Mouse (Mus musculus): ENCODE data around the gene Tnfsfm13. TPM values are rescaled to one million over a fixed set of nuclear protein-coding genes. Genes with fewer than 3 reads are reported as not detected.
A peak's percentile ranks its signal among the peaks of the same experiment; 100 is the strongest.

Gene Tnfsfm13
- polyA plus RNA-seq, 2 experiments from 2014 or later, result not detected

DNA sequence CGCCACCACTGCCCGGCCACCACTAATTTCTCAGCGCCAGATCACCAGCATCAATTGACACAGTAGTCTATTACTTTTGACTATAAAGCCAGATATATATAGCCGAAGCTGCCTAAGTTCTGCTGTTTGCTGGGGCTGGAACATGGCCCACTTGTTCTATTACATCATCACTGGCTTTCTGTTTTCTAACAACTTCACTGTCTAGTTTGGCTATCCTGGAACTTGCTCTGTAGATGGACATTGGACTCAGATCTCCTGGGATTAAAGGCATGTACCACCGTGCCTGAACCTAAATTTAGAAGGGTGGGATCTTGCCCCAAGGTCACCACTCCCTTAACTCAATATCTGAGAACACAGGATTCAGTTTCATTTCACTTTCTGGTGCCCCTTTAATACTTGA lies 50.0 kb downstream of the Tnfsfm13 start:
- no peak for ATAC-seq

DNA sequence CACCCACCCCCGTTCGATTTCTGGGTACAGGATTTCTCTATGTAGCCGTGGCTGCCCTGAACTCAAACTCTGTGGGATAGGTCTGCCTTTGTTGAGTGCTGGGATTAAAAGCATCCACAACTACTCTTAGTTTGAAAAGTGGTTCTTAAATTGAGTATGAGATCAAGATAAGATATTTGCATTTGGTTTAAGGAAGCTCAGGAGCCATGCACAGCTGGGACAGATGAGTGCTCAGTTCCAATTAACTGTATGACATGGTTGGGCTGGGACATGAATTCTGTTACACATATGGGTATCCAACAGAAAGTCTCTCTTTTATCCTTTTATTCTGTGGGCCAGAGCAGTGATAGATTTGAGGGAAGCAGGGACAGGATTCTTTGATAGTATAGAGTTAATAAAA lies 60.4 kb downstream of the Tnfsfm13 start:
- no peak for ATAC-seq

DNA sequence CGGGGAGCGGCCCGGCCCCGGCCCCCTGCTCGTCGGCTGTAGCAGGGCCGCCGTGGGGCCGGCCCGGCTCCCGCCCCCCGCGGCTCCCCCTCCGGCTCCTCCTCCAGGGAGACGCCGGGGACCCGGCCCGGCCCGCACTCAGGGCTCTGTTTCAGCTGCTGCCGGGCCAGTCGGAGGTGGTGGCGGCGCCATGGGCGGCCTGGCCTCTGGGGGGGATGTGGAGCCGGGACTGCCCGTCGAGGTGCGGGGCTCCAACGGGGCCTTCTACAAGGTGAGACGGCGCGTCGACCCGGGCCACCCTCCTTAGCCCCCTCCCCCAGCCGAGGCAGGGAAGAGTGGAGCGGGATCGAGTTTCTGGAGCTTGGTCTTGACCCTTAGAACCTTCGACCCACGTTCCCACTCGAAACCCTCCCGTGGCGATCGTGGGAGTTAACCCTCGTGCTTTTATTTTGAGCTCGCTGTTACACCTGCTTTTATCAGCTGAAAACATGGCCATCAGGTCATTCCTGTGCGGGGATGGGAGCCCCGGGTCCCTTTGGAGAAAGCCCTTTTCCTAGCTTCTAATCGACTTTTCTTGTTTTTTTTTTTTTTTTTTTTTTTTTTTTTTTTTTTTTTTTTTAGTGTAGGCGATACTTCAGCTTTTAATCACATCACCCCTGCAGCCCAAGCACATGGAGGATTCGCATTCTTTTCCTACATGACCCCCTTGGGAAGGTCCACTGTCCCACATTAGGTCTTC lies 62.6 kb downstream of the Tnfsfm13 start:
- peak; percentile 28 for ATAC-seq

Other genes with a start within 250 kb of the Tnfsfm13 start
- gene Dnah2, start 147.0 kb downstream of the Tnfsfm13 start, polyA plus RNA-seq (2017; shearing (Covaris generic)), result under 1 TPM in 1 of 2 experiments, not detected in 1; 0.19 TPM
- gene Efnb3, start 135.9 kb downstream of the Tnfsfm13 start, polyA plus RNA-seq (2017; shearing (Covaris generic)), result under 1 TPM in 1 of 2 experiments, not detected in 1; 0.17 TPM
- 10 to 100 TPM; 25.6 to 27.6 TPM for gene Wrap53, start 115.8 kb downstream of the Tnfsfm13 start, polyA plus RNA-seq (2017; shearing (Covaris generic))
- gene Trp53, start 115.7 kb downstream of the Tnfsfm13 start, polyA plus RNA-seq (2017; shearing (Covaris generic)), result 100 to 1,000 TPM; 231 to 302 TPM
- gene Atp1b2, start 90.2 kb downstream of the Tnfsfm13 start, polyA plus RNA-seq (2017; shearing (Covaris generic)), result under 1 TPM in 1 of 2 experiments, not detected in 1; 0.46 TPM
- gene Shbg, start 78.2 kb downstream of the Tnfsfm13 start, polyA plus RNA-seq (2017; shearing (Covaris generic)), result not detected
- not detected for gene Sat2, start 74.1 kb downstream of the Tnfsfm13 start, polyA plus RNA-seq (2017; shearing (Covaris generic))
- gene Fxr2, start 63.1 kb downstream of the Tnfsfm13 start, polyA plus RNA-seq (2017; shearing (Covaris generic)), result 1 to 10 TPM; 6.5 to 7.1 TPM
- not detected for gene Sox15, start 40.8 kb downstream of the Tnfsfm13 start, polyA plus RNA-seq (2017; shearing (Covaris generic))
- gene Mpdu1, start 33.5 kb downstream of the Tnfsfm13 start, polyA plus RNA-seq (2017; shearing (Covaris generic)), result 10 to 100 TPM; 41.3 to 59.7 TPM
- 1 to 10 TPM; 3.3 to 5.3 TPM for gene Cd68, start 29.9 kb downstream of the Tnfsfm13 start, polyA plus RNA-seq (2017; shearing (Covaris generic))
- gene Eif4a1, start 23.7 kb downstream of the Tnfsfm13 start, polyA plus RNA-seq (2017; shearing (Covaris generic)), result 100 to 1,000 TPM; 202 to 297 TPM
- 10 to 100 TPM; 32.7 to 33.0 TPM for gene Senp3, start 14.0 kb downstream of the Tnfsfm13 start, polyA plus RNA-seq (2017; shearing (Covaris generic))
- gene Tnfsf13, start 10.3 kb downstream of the Tnfsfm13 start, polyA plus RNA-seq (2017; shearing (Covaris generic)), result not detected
- not detected for gene Tnfsf12, start 249 bp downstream of the Tnfsfm13 start, polyA plus RNA-seq (2017; shearing (Covaris generic))
- 10 to 100 TPM; 24.0 to 28.8 TPM for gene Polr2a, start 62.5 kb upstream of the Tnfsfm13 start, polyA plus RNA-seq (2017; shearing (Covaris generic))
- not detected for gene Slc35g3, start 65.9 kb upstream of the Tnfsfm13 start, polyA plus RNA-seq (2017; shearing (Covaris generic))
- gene Zbtb4, start 69.8 kb upstream of the Tnfsfm13 start, polyA plus RNA-seq (2017; shearing (Covaris generic)), result 1 to 10 TPM; 7.8 to 8.1 TPM
- 1 to 10 TPM in 1 of 2 experiments, under 1 TPM in 1; 0.66 to 4.1 TPM for gene Chrnb1, start 99.8 kb upstream of the Tnfsfm13 start, polyA plus RNA-seq (2017; shearing (Covaris generic))
- not detected for gene Fgf11, start 105.8 kb upstream of the Tnfsfm13 start, polyA plus RNA-seq (2017; shearing (Covaris generic))
- not detected for gene Tmem102, start 109.5 kb upstream of the Tnfsfm13 start, polyA plus RNA-seq (2017; shearing (Covaris generic))
- gene Gm39566, start 119.2 kb upstream of the Tnfsfm13 start, polyA plus RNA-seq (2017; shearing (Covaris generic)), result under 1 TPM in 1 of 2 experiments, not detected in 1; 0.08 TPM
- gene Spem2, start 122.4 kb upstream of the Tnfsfm13 start, polyA plus RNA-seq (2017; shearing (Covaris generic)), result not detected
- gene Spem1, start 126.1 kb upstream of the Tnfsfm13 start, polyA plus RNA-seq (2017; shearing (Covaris generic)), result not detected
- gene Nlgn2, start 141.7 kb upstream of the Tnfsfm13 start, polyA plus RNA-seq (2017; shearing (Covaris generic)), result under 1 TPM; 0.59 to 0.66 TPM
- 100 to 1,000 TPM; 127 to 138 TPM for gene Tmem256, start 142.4 kb upstream of the Tnfsfm13 start, polyA plus RNA-seq (2017; shearing (Covaris generic))
- 10 to 100 TPM; 15.4 to 17.5 TPM for gene Plscr3, start 150.3 kb upstream of the Tnfsfm13 start, polyA plus RNA-seq (2017; shearing (Covaris generic))
- not detected for gene Tnk1, start 162.6 kb upstream of the Tnfsfm13 start, polyA plus RNA-seq (2017; shearing (Covaris generic))
- not detected for gene Tmem95, start 181.9 kb upstream of the Tnfsfm13 start, polyA plus RNA-seq (2017; shearing (Covaris generic))
- gene Kctd11, start 185.3 kb upstream of the Tnfsfm13 start, polyA plus RNA-seq (2017; shearing (Covaris generic)), result under 1 TPM in 1 of 2 experiments, not detected in 1; 0.56 TPM
- 100 to 1,000 TPM; 213 to 273 TPM for gene Acap1, start 199.4 kb upstream of the Tnfsfm13 start, polyA plus RNA-seq (2017; shearing (Covaris generic))
- 1 to 10 TPM; 1.1 to 1.2 TPM for gene 2810408A11Rik, start 204.9 kb upstream of the Tnfsfm13 start, polyA plus RNA-seq (2017; shearing (Covaris generic))
- gene Neurl4, start 205.0 kb upstream of the Tnfsfm13 start, polyA plus RNA-seq (2017; shearing (Covaris generic)), result 1 to 10 TPM; 7.9 to 8.0 TPM
- gene Gps2, start 217.8 kb upstream of the Tnfsfm13 start, polyA plus RNA-seq (2017; shearing (Covaris generic)), result 100 to 1,000 TPM in 1 of 2 experiments, 10 to 100 TPM in 1; 90.7 to 106 TPM
- gene Eif5a, start 225.9 kb upstream of the Tnfsfm13 start, polyA plus RNA-seq (2017; shearing (Covaris generic)), result 1,000 to 10,000 TPM; 1,092 to 1,351 TPM
- not detected for gene Ybx2, start 239.7 kb upstream of the Tnfsfm13 start, polyA plus RNA-seq (2017; shearing (Covaris generic))

All from activated CD4-positive, CD25-positive, alpha-beta regulatory T cell, adult 4 months (primary cell).